Mouse (Mus musculus): ENCODE data around the gene Kcnip2.

GRCm38 (mm10) chr19:45811028-45811674 is 4.7 kb downstream of the Kcnip2 start:
- TF ChIP-seq POLR2A (IDR thresholded peaks at IDR 0.05; ENCODE audit: low read depth, low read length) = no peak
- no peak for TF ChIP-seq CTCF (IDR thresholded peaks at IDR 0.05; ENCODE audit: extremely low read depth, insufficient read length, insufficient replicate concordance, low read depth, low read length)
